Mouse (Mus musculus) lung, embryonic 14.5 days (tissue): ENCODE results near the gene Gcsh. TPM values are rescaled to one million over a fixed set of nuclear protein-coding genes. Genes with fewer than 3 reads are reported as not detected.

Experiments used
- ATAC-seq: fragments of 200-750 bp; cut with Nextera tagmentation; 2 replicates; pipeline ENCODE4 v1.8.0; 2017; ENCODE audit warnings: mild to moderate bottlenecking, moderate TSS enrichment, moderate library complexity; ENCODE audit not compliant: insufficient read depth
- DNase-seq: peaks from one replicate; pipeline ENCODE4 v3.0.0-alpha.2; 2015
- H3K27ac ChIP-seq: fragments of 300-500 bp; sonication (generic); 2 replicates; pipeline ENCODE4 v1.5.1; 2014; ENCODE audit warnings: low read depth, mild to moderate bottlenecking, moderate library complexity
- H3K27me3 ChIP-seq: fragments of 300-500 bp; sonication (generic); 2 replicates; pipeline ENCODE4 v1.6.1; 2014; ENCODE audit warnings: low read length, control low read depth; ENCODE audit not compliant: insufficient read depth
- H3K36me3 ChIP-seq: fragments of 300-500 bp; sonication (generic); 2 replicates; pipeline ENCODE4 v1.6.1; 2014; ENCODE audit warnings: control low read depth; ENCODE audit not compliant: insufficient read depth
- H3K4me1 ChIP-seq: fragments of 300-500 bp; sonication (generic); 2 replicates; pipeline ENCODE4 v1.6.1; 2014; ENCODE audit warnings: antibody characterized with exemption, control low read depth; ENCODE audit not compliant: insufficient read depth
- H3K4me2 ChIP-seq: fragments of 300-500 bp; sonication (generic); 2 replicates; pipeline ENCODE4 v1.6.1; 2014; ENCODE audit warnings: mild to moderate bottlenecking
- H3K4me3 ChIP-seq: fragments of 300-500 bp; sonication (generic); 2 replicates; pipeline ENCODE4 v1.5.1; 2014; ENCODE audit warnings: low read depth, low read length
- H3K9ac ChIP-seq: fragments of 300-500 bp; sonication (generic); 2 replicates; pipeline ENCODE4 v1.6.1; 2014
- H3K9me3 ChIP-seq: fragments of 300-500 bp; sonication (generic); 2 replicates; pipeline ENCODE4 v1.6.1; 2016; ENCODE audit warnings: low read depth, low read length, control low read depth
- CTCF ChIP-seq: IDR thresholded peaks from 2 replicates; pipeline ENCODE4 v1.5.1; 2016; ENCODE audit warnings: antibody characterized with exemption, low read depth
- WGBS: fragments of 180-500 bp; shearing (Covaris S2); extraction: QIAGEN DNeasy Blood & Tissue Kit; methylation state at CpG from one replicate; pipeline ENCODE4 v1.1.7; 2014; 5-methylcytosine and 5-hydroxymethylcytosine counted together
- polyA plus RNA-seq: library from polyadenylated mRNA; unstranded; fragments of >200 nt; fragmentation: Nextera tagmentation; extraction: Ambion mirVana; gene quantifications from 2 replicates; pipeline ENCODE4 v1.2.1, GENCODE M21; 2014

The Gcsh gene
- 142 and 143 TPM in 2 replicates for polyA plus RNA-seq

- peak within 1 kb of the TSS; percentile 65 for H3K4me3 ChIP-seq
- H3K9ac ChIP-seq = peak within 1 kb of the TSS; percentile 65
- H3K27me3 ChIP-seq = no peaks in the 10 kb centered on the region
- peak within 1 kb of the TSS; percentile 97 for H3K4me2 ChIP-seq
- under 1% methylated on average over 56 of the region's 56 CpGs for WGBS
- H3K36me3 ChIP-seq = no peaks in the 10 kb centered on the region; the same call in 1 of the 2 replicates
- ATAC-seq (peak; percentile 100), DNase-seq (peak; percentile 99)
- peak within 1 kb of the TSS; percentile 42; the same call in 1 of the 2 replicates for H3K27ac ChIP-seq
- H3K4me1 ChIP-seq = no peaks in the 10 kb centered on the region
- no peak for TF ChIP-seq CTCF
- H3K9me3 ChIP-seq = no peaks in the 10 kb centered on the region
Observed at GRCm38 (mm10) chr8:116993095-116993867, at the start of gene Gcsh. Gene Gcsh (minus strand): TSS chr8:116993537.

GRCm38 (mm10) chr8:117039843-117040242, 46.5 kb upstream of the Gcsh start:
- H3K4me1 ChIP-seq = no peaks in the 10 kb centered on the region
- no peaks in the 10 kb centered on the region for H3K36me3 ChIP-seq
- no peaks in the 10 kb centered on the region for H3K9me3 ChIP-seq
- H3K4me3 ChIP-seq = no peak overlapping the region
- TF ChIP-seq CTCF = no peak
- WGBS = 66% methylated on average over 7 of the region's 7 CpGs
- H3K9ac ChIP-seq = no peak overlapping the region
- ATAC-seq (no peak), DNase-seq (no peak)
- H3K27ac ChIP-seq = no peak overlapping the region
- H3K27me3 ChIP-seq = no peaks in the 10 kb centered on the region
- no peak overlapping the region for H3K4me2 ChIP-seq

- Histone ChIP-seq H3K4me3 (no peak overlapping the region), H3K4me1 (no peaks in the 10 kb centered on the region), H3K4me2 (no peak overlapping the region), H3K9me3 (no peaks in the 10 kb centered on the region), H3K27me3 (no peaks in the 10 kb centered on the region), H3K9ac (no peak overlapping the region), H3K36me3 (no peaks in the 10 kb centered on the region), H3K27ac (no peak overlapping the region)
- WGBS = 73% methylated on average over 7 of the region's 7 CpGs
- ATAC-seq = no peak
- no peak for DNase-seq
- TF ChIP-seq CTCF = no peak
Observed at GRCm38 (mm10) chr8:117037374-117037935, 44.1 kb upstream of the Gcsh start.

- Histone ChIP-seq H3K27ac (no peak overlapping the region), H3K4me1 (no peaks in the 10 kb centered on the region), H3K36me3 (no peaks in the 10 kb centered on the region), H3K9ac (no peak overlapping the region), H3K4me3 (no peak overlapping the region), H3K27me3 (no peaks in the 10 kb centered on the region), H3K4me2 (no peak overlapping the region), H3K9me3 (no peaks in the 10 kb centered on the region)
- ATAC-seq (no peak), DNase-seq (no peak)
- 58% methylated on average over 3 of the region's 3 CpGs for WGBS
- no peak for TF ChIP-seq CTCF
Observed at GRCm38 (mm10) chr8:117033393-117033792, 40.1 kb upstream of the Gcsh start.

- no peak for TF ChIP-seq CTCF
- no peak for ATAC-seq
- 68% methylated on average over 8 of the region's 8 CpGs for WGBS
Observed at GRCm38 (mm10) chr8:117032609-117033008, 39.3 kb upstream of the Gcsh start.

GRCm38 (mm10) chr8:117031476-117031875, 38.1 kb upstream of the Gcsh start:
- Histone ChIP-seq H3K4me1 (no peaks in the 10 kb centered on the region), H3K36me3 (no peaks in the 10 kb centered on the region), H3K9me3 (no peaks in the 10 kb centered on the region), H3K27me3 (no peaks in the 10 kb centered on the region), H3K4me2 (no peak overlapping the region), H3K4me3 (no peak overlapping the region), H3K27ac (no peak overlapping the region), H3K9ac (no peak overlapping the region)
- ATAC-seq (no peak), DNase-seq (no peak)
- 43% methylated on average over 6 of the region's 6 CpGs for WGBS
- TF ChIP-seq CTCF = no peak

More at GRCm38 (mm10) chr8:117032609-117033008, 39.3 kb upstream of the Gcsh start:
- Histone ChIP-seq H3K36me3 (no peaks in the 10 kb centered on the region), H3K4me1 (no peaks in the 10 kb centered on the region), H3K27ac (no peak overlapping the region), H3K4me2 (no peak overlapping the region), H3K9ac (no peak overlapping the region), H3K9me3 (no peaks in the 10 kb centered on the region), H3K4me3 (no peak overlapping the region), H3K27me3 (no peaks in the 10 kb centered on the region)
- DNase-seq = no peak

GRCm38 (mm10) chr8:117028686-117029085, 35.3 kb upstream of the Gcsh start:
- Histone ChIP-seq H3K4me3 (no peak overlapping the region), H3K27ac (no peak overlapping the region), H3K4me2 (no peak overlapping the region), H3K9me3 (no peaks in the 10 kb centered on the region), H3K9ac (no peak overlapping the region), H3K27me3 (no peaks in the 10 kb centered on the region), H3K4me1 (no peaks in the 10 kb centered on the region), H3K36me3 (no peaks in the 10 kb centered on the region)
- 92% methylated on average over 10 of the region's 10 CpGs for WGBS
- TF ChIP-seq CTCF = no peak
- no peak for DNase-seq
- ATAC-seq = no peak
